In the genomic region with DNA sequence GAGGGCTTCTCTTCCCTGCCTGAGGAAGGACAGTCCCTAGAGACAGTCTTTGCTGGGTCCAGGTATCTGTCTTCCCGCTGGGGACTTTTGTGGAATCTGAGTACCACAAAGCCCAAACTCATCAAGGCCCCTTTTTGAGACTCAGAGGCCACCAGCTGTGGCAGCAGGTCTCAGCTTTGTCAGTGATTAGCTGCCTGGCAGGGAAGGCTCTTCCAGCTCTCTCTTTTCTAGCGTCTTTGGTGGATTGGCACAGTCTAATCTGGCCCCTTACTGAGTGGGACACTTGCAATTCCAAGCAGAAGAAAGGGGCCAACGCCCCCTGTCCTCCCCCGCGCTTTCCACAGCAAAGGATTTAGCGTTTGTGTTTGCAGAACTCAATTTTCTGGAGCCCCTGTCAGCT, we compare ENCODE assay signal across 12 mouse cellular contexts.
DNase-seq lines count a peak whose midpoint lies in the region; ATAC-seq and TF ChIP-seq lines count a peak whose summit lies in the region.
"Had no signal": no experiment of that assay in that cellular context is flagged by ENCODE, and none has a peak within 500 bp of the region (broad histone marks: within the 10 kb centered on the region; RNA-seq: fewer than 3 reads in every experiment).

No protein-coding gene starts in this region.

- H3K27me3 ChIP-seq in neural tube, embryonic 12.5 days (replicated peaks): no peaks in the 10 kb centered on the region
- H3K27me3 ChIP-seq in midbrain, embryonic 12.5 days: peaks cover 38% of the 10 kb centered on the region
- H3K27me3 ChIP-seq in intestine, postnatal 0 days (replicated peaks; ENCODE audit: control insufficient read depth, insufficient read depth, low read length): no peaks in the 10 kb centered on the region
- H3K27me3 ChIP-seq: limb, embryonic 15.5 days; lung, embryonic 15.5 days had no signal

- no peak for ATAC-seq in neural tube, embryonic 12.5 days (ENCODE audit: low FRiP score, low read depth)
- no peak for ATAC-seq in midbrain, embryonic 12.5 days (ENCODE audit: low FRiP score, low read depth)
- no peak for ATAC-seq in intestine, postnatal 0 days

- no peak overlapping the region for H3K4me3 ChIP-seq in neural tube, embryonic 12.5 days
- no peak overlapping the region for H3K4me3 ChIP-seq in midbrain, embryonic 12.5 days
- no peak overlapping the region for H3K4me3 ChIP-seq in intestine, postnatal 0 days (ENCODE audit: low read depth, low read length)
- H3K4me3 ChIP-seq: limb, embryonic 15.5 days; lung, embryonic 15.5 days had no signal

- TF ChIP-seq CTCF in intestine, postnatal 0 days (IDR thresholded peaks at IDR 0.05; ENCODE audit: low read depth): no peak

- peak; percentile 32 to 44 for DNase-seq in cerebellum, postnatal 25 days
- no peak for DNase-seq in cerebellum, adult 8-10 months
- no peak for DNase-seq in neural tube, embryonic 10.5 days (ENCODE audit: extremely low spot score, low spot score)
- no peak for DNase-seq in thymus, postnatal 25 days
- no peak for DNase-seq in natural killer cell, adult 2 months (ENCODE audit: low spot score in 2 of 2)
- DNase-seq: kidney, postnatal 14 days; layer of hippocampus, postnatal 36 days had no signal

- no peaks in the 10 kb centered on the region for H3K9me3 ChIP-seq in neural tube, embryonic 12.5 days
- no peaks in the 10 kb centered on the region for H3K9me3 ChIP-seq in midbrain, embryonic 12.5 days
- no peaks in the 10 kb centered on the region for H3K9me3 ChIP-seq in intestine, postnatal 0 days (ENCODE audit: control insufficient read depth)
- H3K9me3 ChIP-seq: limb, embryonic 15.5 days; lung, embryonic 15.5 days had no signal

- no peaks in the 10 kb centered on the region for H3K36me3 ChIP-seq in neural tube, embryonic 12.5 days
- H3K36me3 ChIP-seq in midbrain, embryonic 12.5 days: no peaks in the 10 kb centered on the region
- H3K36me3 ChIP-seq in intestine, postnatal 0 days (ENCODE audit: control insufficient read depth, insufficient read depth): no peaks in the 10 kb centered on the region
- H3K36me3 ChIP-seq: limb, embryonic 15.5 days; lung, embryonic 15.5 days had no signal

- no peak overlapping the region for H3K9ac ChIP-seq in neural tube, embryonic 12.5 days
- no peak overlapping the region for H3K9ac ChIP-seq in midbrain, embryonic 12.5 days (replicated peaks)
- H3K9ac ChIP-seq in intestine, postnatal 0 days (ENCODE audit: low read depth, low read length): no peak overlapping the region
- H3K9ac ChIP-seq: limb, embryonic 15.5 days; lung, embryonic 15.5 days had no signal

- 0 out of 2 replicates have a peak overlapping the region, but pooled peaks have one; percentile 9 for H3K4me2 ChIP-seq in neural tube, embryonic 12.5 days (replicated peaks)
- H3K4me2 ChIP-seq in midbrain, embryonic 12.5 days (replicated peaks): peak overlapping the region; percentile 26
- H3K4me2 ChIP-seq in intestine, postnatal 0 days (replicated peaks; ENCODE audit: low read depth): no peak overlapping the region
- H3K4me2 ChIP-seq: limb, embryonic 15.5 days; lung, embryonic 15.5 days had no signal

- H3K4me1 ChIP-seq in neural tube, embryonic 12.5 days: peaks cover 6% of the 10 kb centered on the region; the same call in 1 of the 2 replicates
- H3K4me1 ChIP-seq in midbrain, embryonic 12.5 days: peaks cover 29% of the 10 kb centered on the region
- H3K4me1 ChIP-seq in intestine, postnatal 0 days (replicated peaks; ENCODE audit: control insufficient read depth, insufficient read depth, low read length): no peaks in the 10 kb centered on the region
- H3K4me1 ChIP-seq: lung, embryonic 15.5 days had no signal

- no peak overlapping the region for H3K27ac ChIP-seq in neural tube, embryonic 12.5 days
- no peak overlapping the region for H3K27ac ChIP-seq in midbrain, embryonic 12.5 days (replicated peaks)
- H3K27ac ChIP-seq in intestine, postnatal 0 days (ENCODE audit: low read depth, low read length): no peak overlapping the region
- H3K27ac ChIP-seq: limb, embryonic 15.5 days; lung, embryonic 15.5 days had no signal

- 4% methylated on average over 6 of the region's 6 CpGs for WGBS in neural tube, embryonic 12.5 days
- WGBS in midbrain, embryonic 12.5 days: under 1% methylated on average over 6 of the region's 6 CpGs
- WGBS in intestine, postnatal 0 days: 49% methylated on average over 6 of the region's 6 CpGs

Comparison
In these comparisons a context has a peak if more than half of its experiments do, and no peak if none do; other contexts are left out.
1. DNase-seq: peak in cerebellum, postnatal 25 days (2 of 2); none in cerebellum, adult 8-10 months (single experiment), neural tube, embryonic 10.5 days (single experiment), thymus, postnatal 25 days (single experiment) and natural killer cell, adult 2 months (0 of 2).